ENCODE assay signal across 7 mouse cellular contexts in the genomic region with DNA sequence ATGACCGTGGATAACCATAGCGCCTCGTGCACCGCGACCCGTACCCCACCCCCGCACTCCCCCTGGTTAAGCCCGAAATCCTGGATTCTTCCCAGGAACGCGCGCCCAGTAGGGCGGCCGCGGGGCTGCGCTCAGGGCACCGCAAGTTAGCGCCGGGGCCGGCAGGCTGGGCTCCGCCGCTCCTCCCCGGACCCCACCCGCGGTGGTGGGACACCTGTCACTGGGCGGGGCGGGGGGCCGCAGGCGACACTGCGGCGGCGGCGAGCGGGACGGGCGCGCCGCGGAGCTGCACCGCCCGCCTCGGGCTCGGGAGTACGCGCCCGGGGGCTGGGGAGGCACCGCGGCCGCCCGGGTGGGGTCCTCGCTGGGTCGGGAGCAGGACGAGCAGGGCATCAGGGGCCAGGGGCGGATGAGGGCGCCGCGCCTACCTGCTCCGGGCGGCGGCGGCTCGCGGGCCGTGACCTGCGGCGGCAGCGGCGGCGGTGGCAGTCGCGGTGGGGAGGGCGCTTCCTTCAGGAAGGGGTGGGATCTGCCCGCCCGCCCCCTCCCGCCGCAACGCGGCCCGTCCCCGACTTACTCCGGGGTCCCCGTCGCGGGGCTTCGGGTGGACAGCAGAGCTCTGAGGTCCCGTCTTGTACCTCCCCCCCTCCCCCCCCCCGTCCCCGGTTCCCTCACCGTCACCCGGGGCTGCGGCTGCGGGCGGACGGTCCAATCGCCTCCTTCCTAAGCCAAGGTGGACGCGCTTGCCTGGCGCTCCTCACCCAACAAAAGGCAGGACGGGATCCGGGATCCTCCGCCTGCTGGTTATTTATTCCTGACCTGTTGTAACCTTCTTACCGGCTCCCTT. TPM values are rescaled to one million over a fixed set of nuclear protein-coding genes. Genes with fewer than 3 reads are reported as not detected.
DNase-seq lines count a peak whose midpoint lies in the region; ATAC-seq and TF ChIP-seq lines count a peak whose summit lies in the region.

No protein-coding gene starts in this region.

- no peak for TF ChIP-seq CTCF in Patski (IDR thresholded peaks at IDR 0.05)
- TF ChIP-seq CTCF in bone marrow macrophage, adult 2 months (IDR thresholded peaks at IDR 0.05; ENCODE audit: low read depth, low read length), result no peak

- POLR2A ChIA-PET in Patski (lab: Charles Lee), result no interaction called here

- no peak for DNase-seq in Patski (ENCODE audit: low read depth, low spot score)
- DNase-seq in forebrain, embryonic 10.5 days (ENCODE audit: extremely low spot score, low spot score), result peak; percentile 41
- DNase-seq in hindbrain, embryonic 11.5 days (ENCODE audit: low spot score), result peak; percentile 58
- peak; percentile 25 to 39 for DNase-seq in layer of hippocampus, postnatal 25 days (ENCODE audit: extremely low spot score in 1 of 2, low spot score in 1 of 2)
- peak; percentile 28 to 55 for DNase-seq in lung, postnatal 4 days
- peak; percentile 2 for DNase-seq in splenic B cell, adult 2 months (ENCODE audit: low read depth, low spot score)

- peak overlapping the region; percentile 99 for H3K4me2 ChIP-seq in hindbrain, embryonic 11.5 days (replicated peaks; ENCODE audit: low read depth, low read length)

- no peak for TF ChIP-seq POLR2A in bone marrow macrophage, adult 2 months (IDR thresholded peaks at IDR 0.05; ENCODE audit: borderline replicate concordance, low read depth, low read length)

- H3K27ac ChIP-seq in bone marrow macrophage, adult 2 months (ENCODE audit: insufficient read depth, low read depth, low read length), result no peak overlapping the region
- H3K27ac ChIP-seq in forebrain, embryonic 10.5 days, result peak overlapping the region; percentile 87
- H3K27ac ChIP-seq in hindbrain, embryonic 11.5 days (ENCODE audit: low read depth, low read length), result no peak overlapping the region

- peak; percentile 38 for ATAC-seq in Patski
- ATAC-seq in hindbrain, embryonic 11.5 days (ENCODE audit: low FRiP score), result peak; percentile 85

- CTCF ChIA-PET in Patski (lab: Charles Lee), result no interaction called here

- H3K36me3 ChIP-seq in forebrain, embryonic 10.5 days (replicated peaks), result no peaks in the 10 kb centered on the region
- no peaks in the 10 kb centered on the region for H3K36me3 ChIP-seq in hindbrain, embryonic 11.5 days (ENCODE audit: control insufficient read depth, insufficient read depth, low read length)
- no peaks in the 10 kb centered on the region for H3K36me3 ChIP-seq in splenic B cell, adult 2 months (ENCODE audit: control insufficient read depth, insufficient read depth, low read length, poor library complexity, severe bottlenecking)

- H3K4me3 ChIP-seq in bone marrow macrophage, adult 2 months (ENCODE audit: insufficient read depth, low read length), result peak overlapping the region; percentile 40
- H3K4me3 ChIP-seq in forebrain, embryonic 10.5 days, result peak overlapping the region; percentile 88
- peak overlapping the region; percentile 83 for H3K4me3 ChIP-seq in hindbrain, embryonic 11.5 days (ENCODE audit: low read depth, low read length)

- H3K27me3 ChIP-seq in Patski, result peaks cover 24% of the 10 kb centered on the region
- peaks cover 64% of the 10 kb centered on the region for H3K27me3 ChIP-seq in forebrain, embryonic 10.5 days (ENCODE audit: poor library complexity, severe bottlenecking)
- peaks cover 7% of the 10 kb centered on the region; the same call in 1 of the 2 replicates for H3K27me3 ChIP-seq in hindbrain, embryonic 11.5 days (ENCODE audit: control insufficient read depth, insufficient read depth, low read length)
- H3K27me3 ChIP-seq in splenic B cell, adult 2 months (ENCODE audit: control insufficient read depth, insufficient read depth, low read length, poor library complexity, severe bottlenecking), result no peaks in the 10 kb centered on the region

- peak overlapping the region; percentile 81 for H3K9ac ChIP-seq in hindbrain, embryonic 11.5 days (ENCODE audit: low read depth, low read length)

- in situ Hi-C loops in Patski (cut with MboI; ENCODE audit: low pct_unique_long_range_greater_than_20kb), result no loop called here

- H3K4me1 ChIP-seq in bone marrow macrophage, adult 2 months (ENCODE audit: control insufficient read depth, insufficient read depth, low read length), result no peaks in the 10 kb centered on the region
- peaks cover 23% of the 10 kb centered on the region for H3K4me1 ChIP-seq in forebrain, embryonic 10.5 days
- no peaks in the 10 kb centered on the region for H3K4me1 ChIP-seq in hindbrain, embryonic 11.5 days (replicated peaks; ENCODE audit: control insufficient read depth, insufficient read depth, low read length)

- under 1% methylated on average over 72 of the region's 101 CpGs for WGBS in forebrain, embryonic 10.5 days
- under 1% methylated on average over 50 of the region's 101 CpGs for WGBS in hindbrain, embryonic 11.5 days

- no peaks in the 10 kb centered on the region for H3K9me3 ChIP-seq in forebrain, embryonic 10.5 days
- H3K9me3 ChIP-seq in hindbrain, embryonic 11.5 days (ENCODE audit: control insufficient read depth, low read length), result no peaks in the 10 kb centered on the region

RNA-seq across cellular contexts. Expression of a gene that starts 0.6 kb away (rescaled TPM):
- not detected for polyA plus RNA-seq in Patski (2021)
- polyA plus RNA-seq in bone marrow macrophage, adult 2 months (2012; ENCODE audit: insufficient read depth, insufficient read length, missing spikeins), result not detected in 2 replicates
- 2.2 and 2.3 TPM in 2 replicates for polyA plus RNA-seq in forebrain, embryonic 10.5 days (2016; fragmentation: Nextera tagmentation; extraction: Ambion mirVana)
- 3.1 and 3.6 TPM in 2 replicates for polyA plus RNA-seq in hindbrain, embryonic 11.5 days (2014; fragmentation: Nextera tagmentation; extraction: Ambion mirVana)
- total RNA-seq in layer of hippocampus, postnatal 25 days (2021), result 10 to 100 TPM; 76.7 to 79.5 TPM
